Mouse (Mus musculus) heart, embryonic 14.5 days (tissue): ENCODE results near the gene Nkg7. TPM values are rescaled to one million over a fixed set of nuclear protein-coding genes. Genes with fewer than 3 reads are reported as not detected.

Experiments used
- ATAC-seq: fragments of 200-750 bp; cut with Nextera tagmentation; 2 replicates; pipeline ENCODE4 v1.8.0; 2017; ENCODE audit warnings: low read depth, moderate TSS enrichment; ENCODE audit not compliant: insufficient number of reproducible peaks, insufficient read depth, low FRiP score
- H3K27ac ChIP-seq, 2 experiments: fragments of 200-500 bp in 1 of 2; fragments of 300-500 bp in 1 of 2; sonication (generic) in 1 of 2; replicated peaks in 1 of 2; 2 replicates each; pipeline ENCODE4 v1.5.1; 2012 to 2014; ENCODE audit warnings: low read depth in 2 of 2, low read length in 2 of 2, control low read depth in 1 of 2, mild to moderate bottlenecking in 1 of 2, mixed read lengths in 1 of 2; ENCODE audit not compliant: control insufficient read depth in 1 of 2, insufficient read depth in 1 of 2
- H3K27me3 ChIP-seq: fragments of 300-500 bp; sonication (generic); 2 replicates; pipeline ENCODE4 v1.6.1; 2014; ENCODE audit warnings: mild to moderate bottlenecking, low read length, control low read depth; ENCODE audit not compliant: control insufficient read depth, insufficient read depth
- H3K36me3 ChIP-seq: fragments of 300-500 bp; sonication (generic); 2 replicates; pipeline ENCODE4 v1.6.1; 2014; ENCODE audit warnings: mild to moderate bottlenecking, control low read depth, low read length, mixed read lengths; ENCODE audit not compliant: control insufficient read depth, insufficient read depth
- H3K4me1 ChIP-seq, 2 experiments: fragments of 200-500 bp in 1 of 2; fragments of 300-500 bp in 1 of 2; sonication (generic) in 1 of 2; 2 replicates each; pipeline ENCODE4 v1.6.1; 2012 to 2014; ENCODE audit warnings: low read length in 2 of 2, control low read depth in 1 of 2, mixed read lengths in 1 of 2; ENCODE audit not compliant: control insufficient read depth in 2 of 2, insufficient read depth in 2 of 2
- H3K4me2 ChIP-seq: fragments of 300-500 bp; sonication (generic); 2 replicates; pipeline ENCODE4 v1.6.1; 2014; ENCODE audit warnings: mild to moderate bottlenecking, low read length
- H3K4me3 ChIP-seq, 2 experiments: fragments of 200-500 bp in 1 of 2; fragments of 300-500 bp in 1 of 2; sonication (generic) in 1 of 2; 2 replicates each; pipeline ENCODE4 v1.5.1; 2012 to 2014; ENCODE audit warnings: low read length in 2 of 2, mild to moderate bottlenecking in 2 of 2, control low read depth in 1 of 2, low read depth in 1 of 2, moderate library complexity in 1 of 2; ENCODE audit not compliant: control insufficient read depth in 1 of 2, insufficient read depth in 1 of 2
- H3K9ac ChIP-seq: fragments of 300-500 bp; sonication (generic); 2 replicates; pipeline ENCODE4 v1.6.1; 2014; ENCODE audit warnings: mild to moderate bottlenecking, low read length
- H3K9me3 ChIP-seq: fragments of 300-500 bp; sonication (generic); 2 replicates; pipeline ENCODE4 v1.6.1; 2016; ENCODE audit warnings: low read length, control low read depth; ENCODE audit not compliant: control insufficient read depth
- WGBS: fragments of 180-500 bp; shearing (Covaris S2); extraction: QIAGEN DNeasy Blood & Tissue Kit; methylation state at CpG from one replicate; pipeline ENCODE4 v1.1.7; 2014; 5-methylcytosine and 5-hydroxymethylcytosine counted together
- microRNA-seq: library from miRNA; unstranded; fragments of <30 nt; microRNA quantifications from one replicate; pipeline ENCODE4, GENCODE M21; 2016
- polyA plus RNA-seq: library from polyadenylated mRNA; unstranded; fragments of >200 nt; fragmentation: Nextera tagmentation; extraction: Ambion mirVana; gene quantifications from 2 replicates; pipeline ENCODE4 v1.2.1, GENCODE M21; 2014

The Nkg7 gene
- polyA plus RNA-seq, 1 experiment from 2014 or later = 0.30 TPM

- H3K9ac ChIP-seq = no peak overlapping the region
- H3K4me1 ChIP-seq = no peaks in the 10 kb centered on the region
- H3K36me3 ChIP-seq = no peaks in the 10 kb centered on the region
- H3K4me2 ChIP-seq = no peak overlapping the region; the same call in 1 of the 2 replicates
- ATAC-seq = no peak
- H3K9me3 ChIP-seq = no peaks in the 10 kb centered on the region
- WGBS = 4% methylated on average over 13 of the region's 13 CpGs
- no peak overlapping the region for H3K4me3 ChIP-seq
- peaks cover 47% of the 10 kb centered on the region for H3K27me3 ChIP-seq
- H3K27ac ChIP-seq = no peak overlapping the region
Observed at GRCm38 (mm10) chr7:43476376-43476775, 39.5 kb downstream of the Nkg7 start.

GRCm38 (mm10) chr7:43481191-43481590 lies 44.3 kb downstream of the Nkg7 start:
- Histone ChIP-seq H3K36me3 (no peaks in the 10 kb centered on the region), H3K27me3 (peaks cover 29% of the 10 kb centered on the region), H3K27ac (no peak overlapping the region), H3K4me3 (no peak overlapping the region), H3K4me1 (peaks cover 2 to 4% of the 10 kb centered on the region in 2 experiments; a peak in 2 of 4 replicates), H3K9ac (no peak overlapping the region), H3K4me2 (no peak overlapping the region), H3K9me3 (no peaks in the 10 kb centered on the region)
- 65% methylated on average over 3 of the region's 3 CpGs for WGBS
- ATAC-seq = no peak

GRCm38 (mm10) chr7:43482090-43482716 lies 45.3 kb downstream of the Nkg7 start:
- Histone ChIP-seq H3K27ac (no peak overlapping the region), H3K27me3 (peaks cover 19% of the 10 kb centered on the region), H3K9me3 (no peaks in the 10 kb centered on the region), H3K4me3 (no peak overlapping the region), H3K4me1 (peaks cover 2 to 4% of the 10 kb centered on the region in 2 experiments; a peak in 2 of 4 replicates), H3K4me2 (no peak overlapping the region), H3K9ac (no peak overlapping the region), H3K36me3 (no peaks in the 10 kb centered on the region)
- ATAC-seq = no peak
- 58% methylated on average over 8 of the region's 8 CpGs for WGBS

GRCm38 (mm10) chr7:43483236-43483635 lies 46.4 kb downstream of the Nkg7 start:
- Histone ChIP-seq H3K36me3 (no peaks in the 10 kb centered on the region), H3K4me1 (peaks cover 2 to 4% of the 10 kb centered on the region in 2 experiments; a peak in 2 of 4 replicates), H3K9ac (no peak overlapping the region), H3K27me3 (peaks cover 9% of the 10 kb centered on the region), H3K4me2 (no peak overlapping the region), H3K4me3 (no peak overlapping the region), H3K27ac (no peak overlapping the region), H3K9me3 (no peaks in the 10 kb centered on the region)
- ATAC-seq = no peak
- 5% methylated on average over 10 of the region's 10 CpGs for WGBS

Small RNA genes lying within 50 kb of the gene (microRNA-seq; reads per million reads assigned to microRNA genes)
- 3.9 reads per million, percentile 11 among the genes with 10 or more reads in this experiment for gene Mir7051

Other genes starting within 250 kb of the Nkg7 start
- gene Zfp715, start 123.8 kb upstream of the Nkg7 start, polyA plus RNA-seq = 12.9 and 13.3 TPM in 2 replicates
- 0.12 and 0.20 TPM in 2 replicates for gene Siglecf, start 85.7 kb upstream of the Nkg7 start, polyA plus RNA-seq
- 0.08 TPM in 1 of 2 replicates, not detected in the other for gene Siglecg, start 28.9 kb upstream of the Nkg7 start, polyA plus RNA-seq
- not detected in 2 replicates for gene Lim2, start 9.4 kb upstream of the Nkg7 start, polyA plus RNA-seq
- not detected in 2 replicates for gene Cldnd2, start 3.7 kb downstream of the Nkg7 start, polyA plus RNA-seq
- gene Etfb, start 7.0 kb downstream of the Nkg7 start, polyA plus RNA-seq = 703 and 738 TPM in 2 replicates
- not detected in 2 replicates for gene Gm45233, start 7.1 kb downstream of the Nkg7 start, polyA plus RNA-seq
- 2.2 and 2.7 TPM in 2 replicates for gene Vsig10l, start 26.1 kb downstream of the Nkg7 start, polyA plus RNA-seq
- 0.07 and 0.09 TPM in 2 replicates for gene Iglon5, start 53.0 kb downstream of the Nkg7 start, polyA plus RNA-seq
- gene 4931406B18Rik, start 68.9 kb downstream of the Nkg7 start, polyA plus RNA-seq = not detected in 2 replicates
- 1.1 TPM in 2 replicates for gene Cd33, start 107.4 kb downstream of the Nkg7 start, polyA plus RNA-seq
- gene Zfp658, start 125.2 kb downstream of the Nkg7 start, polyA plus RNA-seq = 1.3 TPM in 2 replicates
- gene Zfp719, start 142.5 kb downstream of the Nkg7 start, polyA plus RNA-seq = 7.8 and 7.9 TPM in 2 replicates
- gene Zfp819, start 170.1 kb downstream of the Nkg7 start, polyA plus RNA-seq = not detected in 2 replicates
- not detected in 2 replicates for gene Ceacam18, start 197.6 kb downstream of the Nkg7 start, polyA plus RNA-seq
- gene Siglece, start 223.1 kb downstream of the Nkg7 start, polyA plus RNA-seq = 0.31 and 0.49 TPM in 2 replicates
- gene Ctu1, start 234.9 kb downstream of the Nkg7 start, polyA plus RNA-seq = 3.4 and 4.9 TPM in 2 replicates